Mouse (Mus musculus) forebrain, embryonic 10.5 days (tissue): ENCODE results near the gene Serpinb1a. TPM values are rescaled to one million over a fixed set of nuclear protein-coding genes. Genes with fewer than 3 reads are reported as not detected.

Source experiments
- DNase-seq: peaks from one replicate; pipeline ENCODE4 v3.0.0-alpha.2; 2017; ENCODE audit warnings: low spot score; ENCODE audit errors: extremely low spot score
- H3K27ac ChIP-seq: fragments of 300-500 bp; sonication (generic); 2 replicates; pipeline ENCODE4 v1.5.1; 2016; ENCODE audit warnings: mild to moderate bottlenecking
- H3K27me3 ChIP-seq: fragments of 300-500 bp; sonication (generic); 2 replicates; pipeline ENCODE4 v1.6.1; 2016; ENCODE audit warnings: mild to moderate bottlenecking; ENCODE audit not compliant: poor library complexity, severe bottlenecking
- H3K36me3 ChIP-seq: fragments of 300-500 bp; sonication (generic); replicated peaks from 2 replicates; pipeline ENCODE4 v1.6.1; 2016; ENCODE audit warnings: mild to moderate bottlenecking, moderate library complexity
- H3K4me1 ChIP-seq: fragments of 300-500 bp; sonication (generic); 2 replicates; pipeline ENCODE4 v1.6.1; 2016
- H3K4me3 ChIP-seq: fragments of 300-500 bp; sonication (generic); 2 replicates; pipeline ENCODE4 v1.5.1; 2016; ENCODE audit warnings: mild to moderate bottlenecking, moderate library complexity
- H3K9me3 ChIP-seq: fragments of 300-500 bp; sonication (generic); 2 replicates; pipeline ENCODE4 v1.6.1; 2016; ENCODE audit warnings: mild to moderate bottlenecking, moderate library complexity
- WGBS: fragments of 180-500 bp; shearing (Covaris S2); methylation state at CpG from one replicate; pipeline ENCODE4 v1.1.7; 2016; 5-methylcytosine and 5-hydroxymethylcytosine counted together
- polyA plus RNA-seq: library from polyadenylated mRNA; unstranded; fragments of >200 nt; fragmentation: Nextera tagmentation; extraction: Ambion mirVana; gene quantifications from 2 replicates; pipeline ENCODE4 v1.2.1, GENCODE M21; 2016

The Serpinb1a gene
- polyA plus RNA-seq, 1 experiment from 2014 or later, result 0.88 TPM

- Histone ChIP-seq H3K36me3 (peaks cover 44% of the 10 kb centered on the region), H3K4me3 (no peak overlapping the region), H3K27ac (no peak overlapping the region), H3K4me1 (peaks cover 34% of the 10 kb centered on the region), H3K27me3 (no peaks in the 10 kb centered on the region), H3K9me3 (no peaks in the 10 kb centered on the region)
- no peak for DNase-seq
- WGBS, result 91% methylated on average over 7 of the region's 7 CpGs
These were observed 44.2 kb downstream of the Serpinb1a start for GRCm38 (mm10) chr13:32806820-32807219.

DNA sequence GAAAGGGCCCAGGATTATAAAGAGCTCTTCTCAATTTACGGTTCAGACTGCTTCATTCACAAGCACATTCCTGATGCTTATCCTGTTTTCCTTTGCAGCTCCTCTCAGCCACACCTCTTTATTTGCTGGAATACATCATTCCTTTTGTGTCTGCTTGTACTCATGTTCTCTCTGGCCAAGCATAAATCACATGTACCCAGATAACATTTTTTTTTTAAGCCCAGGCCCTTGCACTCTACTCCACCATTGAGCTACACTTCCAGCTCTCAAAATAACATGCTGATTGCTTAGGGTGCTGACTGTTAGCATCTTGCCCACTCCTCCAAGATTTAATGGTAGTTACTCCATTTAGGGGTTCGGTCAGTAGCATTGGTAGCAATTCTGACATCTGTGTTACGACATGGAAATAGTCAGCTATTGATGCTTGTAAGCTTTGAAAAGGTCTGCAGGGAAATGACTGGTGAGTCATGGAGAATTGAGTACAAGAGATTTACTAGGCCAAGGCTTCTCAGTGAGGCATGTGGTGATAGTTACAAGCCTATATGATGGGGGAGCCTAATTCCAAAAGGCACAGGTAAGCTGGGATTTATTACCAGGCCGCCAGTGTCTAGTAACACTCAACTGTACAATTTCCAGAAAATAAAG lies 47.2 kb downstream of the Serpinb1a start:
- 81% methylated on average over 4 of the region's 4 CpGs for WGBS
- DNase-seq, result no peak
- no peaks in the 10 kb centered on the region for H3K27me3 ChIP-seq
- H3K4me1 ChIP-seq, result peaks cover 40% of the 10 kb centered on the region
- peaks cover 32% of the 10 kb centered on the region for H3K36me3 ChIP-seq
- no peak overlapping the region for H3K27ac ChIP-seq
- H3K4me3 ChIP-seq, result peak overlapping the region; percentile 73
- no peaks in the 10 kb centered on the region for H3K9me3 ChIP-seq

DNA sequence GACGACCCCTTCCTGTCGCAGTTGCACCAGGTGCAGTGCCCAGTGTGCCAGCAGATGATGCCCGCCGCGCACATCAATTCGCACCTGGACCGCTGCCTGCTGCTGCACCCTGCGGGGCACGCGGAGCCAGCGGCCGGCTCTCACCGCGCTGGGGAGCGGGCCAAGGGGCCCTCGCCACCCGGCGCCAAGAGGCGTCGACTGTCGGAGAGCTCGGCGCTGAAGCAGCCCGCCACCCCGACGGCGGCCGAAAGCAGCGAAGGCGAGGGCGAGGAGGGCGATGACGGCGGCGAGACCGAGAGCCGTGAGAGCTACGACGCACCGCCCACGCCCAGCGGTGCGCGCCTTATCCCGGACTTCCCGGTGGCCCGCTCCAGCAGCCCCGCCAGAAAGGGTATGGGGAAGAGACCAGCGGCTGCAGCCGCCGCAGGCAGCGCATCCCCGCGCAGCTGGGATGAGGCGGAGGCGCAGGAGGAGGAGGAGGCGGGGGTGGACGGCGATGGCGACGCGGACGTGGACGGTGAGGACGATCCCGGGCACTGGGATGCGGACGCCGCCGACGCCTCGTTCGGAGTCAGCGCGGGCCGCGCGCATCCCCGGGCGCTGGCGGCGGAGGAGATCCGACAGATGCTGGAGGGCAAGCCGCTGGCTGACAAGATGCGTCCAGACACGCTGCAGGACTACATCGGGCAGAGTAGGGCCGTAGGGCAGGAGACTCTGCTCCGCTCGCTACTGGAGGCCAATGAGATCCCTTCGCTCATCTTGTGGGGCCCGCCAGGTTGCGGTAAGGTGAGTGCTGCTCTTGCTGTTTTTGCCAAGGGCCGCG lies 48.5 kb downstream of the Serpinb1a start, which contains the start of gene D930007J09Rik:
TSS of gene D930007J09Rik (minus strand) at position 591 of the 823 bp plus-strand sequence.
- Histone ChIP-seq H3K36me3 (peaks cover 19% of the 10 kb centered on the region), H3K4me1 (peaks cover 36% of the 10 kb centered on the region), H3K4me3 (peak within 1 kb of the TSS; percentile 73), H3K27me3 (no peaks in the 10 kb centered on the region), H3K9me3 (no peaks in the 10 kb centered on the region), H3K27ac (peak within 1 kb of the TSS; percentile 91)
- peak; percentile 51 for DNase-seq
- WGBS, result under 1% methylated on average over 91 of the region's 95 CpGs

DNA sequence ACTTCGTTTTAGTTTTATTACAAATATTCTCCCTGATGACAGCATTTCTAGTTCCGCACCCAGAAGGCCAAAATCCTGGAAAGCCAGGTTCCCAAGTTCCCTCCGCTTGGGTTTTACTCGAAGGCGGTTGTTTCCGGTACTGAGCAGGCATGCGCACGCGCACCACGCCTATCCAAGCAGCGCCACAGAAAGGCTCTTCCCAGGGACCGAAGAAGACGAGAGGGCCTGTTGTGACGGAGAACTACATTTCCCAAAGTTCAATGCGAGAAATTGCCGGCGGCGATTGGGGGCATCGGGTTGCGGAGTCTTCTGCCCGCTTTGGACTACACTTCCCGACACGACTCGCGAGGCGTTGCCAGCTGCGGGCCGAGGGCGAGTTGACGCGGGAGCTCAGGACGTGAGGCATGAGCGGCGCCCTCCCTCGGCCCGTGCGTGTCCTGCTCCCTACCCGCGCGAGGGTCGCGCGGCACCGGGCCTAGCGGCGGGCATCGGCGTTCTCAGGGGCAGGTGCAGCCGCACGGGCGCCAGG lies 49.2 kb downstream of the Serpinb1a start, which contains the start of gene Wrnip1:
TSS of gene Wrnip1 (plus strand) at position 346 of the 529 bp plus-strand sequence.
- under 1% methylated on average over 51 of the region's 51 CpGs for WGBS
- Histone ChIP-seq H3K36me3 (peaks cover 11% of the 10 kb centered on the region), H3K27ac (peak within 1 kb of the TSS; percentile 91)

DNA sequence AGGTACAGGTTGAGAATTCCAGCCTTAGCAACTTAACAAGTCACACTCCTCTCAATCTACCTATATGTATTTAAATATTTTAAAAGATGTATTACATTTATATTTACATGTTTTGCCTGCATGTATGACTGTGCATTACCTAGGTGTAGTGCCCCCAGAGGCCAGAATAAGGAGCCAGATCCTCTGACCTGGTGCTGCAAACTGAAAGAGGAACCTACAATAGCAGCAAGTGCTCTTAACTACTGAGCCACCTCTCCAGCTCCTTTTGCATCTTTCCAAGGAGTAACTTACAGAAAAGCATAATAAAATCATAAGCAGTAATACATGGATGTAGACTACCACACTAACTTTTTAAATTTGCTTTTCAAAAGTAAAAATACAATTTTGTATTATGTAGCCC lies 50.1 kb downstream of the Serpinb1a start:
- H3K4me1 ChIP-seq, result peaks cover 36% of the 10 kb centered on the region
- no peak for DNase-seq
- H3K27me3 ChIP-seq, result no peaks in the 10 kb centered on the region
- peak overlapping the region; percentile 73 for H3K4me3 ChIP-seq
- no peaks in the 10 kb centered on the region for H3K9me3 ChIP-seq
- no peak overlapping the region for H3K27ac ChIP-seq
- peaks cover 2% of the 10 kb centered on the region for H3K36me3 ChIP-seq

More for the DNA sequence above, 49.2 kb downstream of the Serpinb1a start, which contains the start of gene Wrnip1:
- Histone ChIP-seq H3K27me3 (no peaks in the 10 kb centered on the region), H3K9me3 (no peaks in the 10 kb centered on the region), H3K4me1 (peaks cover 36% of the 10 kb centered on the region), H3K4me3 (peak within 1 kb of the TSS; percentile 73)
- peak; percentile 98 for DNase-seq

DNA sequence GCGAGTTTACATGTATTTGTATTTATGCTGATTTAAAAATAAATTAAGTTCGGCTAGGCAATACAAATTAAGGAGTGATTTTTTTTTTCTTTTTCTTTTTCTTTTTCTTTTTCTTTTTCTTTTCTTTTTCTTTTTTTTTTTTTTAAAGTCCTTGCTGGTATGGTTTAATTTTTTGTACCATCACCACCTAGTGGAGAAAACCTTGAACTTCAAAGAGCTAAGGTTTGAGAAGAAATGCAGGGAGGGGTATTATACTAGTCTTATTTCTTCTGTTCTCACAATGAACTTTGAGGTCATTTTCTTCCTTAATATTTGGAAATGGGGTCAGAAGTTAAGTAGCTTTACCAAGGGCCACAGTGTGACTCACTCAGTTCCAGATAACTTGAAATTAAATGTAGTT lies 51.9 kb downstream of the Serpinb1a start:
- no peak overlapping the region for H3K27ac ChIP-seq
- no peaks in the 10 kb centered on the region for H3K9me3 ChIP-seq
- WGBS, result 84% methylated on average over 2 of the region's 2 CpGs
- no peaks in the 10 kb centered on the region; the same call in 1 of the 2 replicates for H3K36me3 ChIP-seq
- no peak overlapping the region for H3K4me3 ChIP-seq
- peaks cover 28% of the 10 kb centered on the region for H3K4me1 ChIP-seq
- DNase-seq, result no peak
- H3K27me3 ChIP-seq, result no peaks in the 10 kb centered on the region

DNA sequence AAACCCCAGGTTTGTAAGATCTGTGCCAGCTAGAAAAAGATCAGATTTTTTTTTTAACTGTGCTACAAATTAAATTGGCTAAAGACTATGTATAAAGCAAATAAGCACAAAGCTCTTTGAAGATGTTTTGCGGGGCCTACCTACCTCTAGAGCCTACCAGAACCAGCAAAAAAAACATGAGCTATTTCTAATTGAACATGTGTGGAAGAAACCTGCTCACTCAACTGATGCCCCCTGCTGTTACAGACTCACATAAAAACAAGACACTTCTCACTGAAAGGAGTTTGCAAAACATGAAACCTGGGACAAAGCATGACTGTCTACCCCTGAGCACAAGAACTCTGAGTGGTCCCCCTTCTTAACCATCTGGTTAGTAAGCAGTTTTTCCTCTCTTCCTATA lies 53.9 kb downstream of the Serpinb1a start:
- DNase-seq, result no peak
- no peaks in the 10 kb centered on the region for H3K27me3 ChIP-seq
- 93% methylated on average over 1 of the region's 1 CpGs for whole genome bisulfite sequencing

DNA sequence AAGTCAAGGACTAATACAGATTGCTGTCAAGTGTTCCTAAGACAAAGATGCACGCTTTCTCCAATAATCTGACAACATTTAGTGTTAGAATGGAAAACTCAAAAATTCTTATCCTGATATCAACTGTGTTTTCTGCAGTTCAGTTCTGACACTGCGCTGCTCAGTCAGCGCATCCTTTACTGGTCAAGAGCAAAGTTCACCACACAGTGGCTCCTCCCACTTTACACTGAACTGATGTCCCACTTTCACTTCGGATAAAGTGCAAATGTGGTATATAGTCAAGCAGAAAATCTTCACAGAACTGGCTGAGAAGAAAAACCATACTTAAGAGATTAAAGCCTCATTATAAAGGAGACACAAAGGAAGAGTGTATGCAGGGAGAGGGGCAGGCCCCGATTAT lies 55.8 kb downstream of the Serpinb1a start:
- H3K36me3 ChIP-seq, result no peaks in the 10 kb centered on the region
- no peak overlapping the region for H3K27ac ChIP-seq
- no peaks in the 10 kb centered on the region for H3K9me3 ChIP-seq
- 87% methylated on average over 5 of the region's 5 CpGs for WGBS
- no peaks in the 10 kb centered on the region for H3K4me1 ChIP-seq
- H3K27me3 ChIP-seq, result no peaks in the 10 kb centered on the region
- DNase-seq, result no peak
- no peak overlapping the region for H3K4me3 ChIP-seq

More for the DNA sequence above, 53.9 kb downstream of the Serpinb1a start:
- no peaks in the 10 kb centered on the region for H3K9me3 ChIP-seq
- H3K4me3 ChIP-seq, result no peak overlapping the region
- H3K36me3 ChIP-seq, result no peaks in the 10 kb centered on the region
- no peak overlapping the region for H3K27ac ChIP-seq
- peaks cover 8% of the 10 kb centered on the region for H3K4me1 ChIP-seq

GRCm38 (mm10) chr13:32794619-32795018 lies 56.4 kb downstream of the Serpinb1a start:
- no peak for DNase-seq
- Histone ChIP-seq H3K27me3 (no peaks in the 10 kb centered on the region), H3K36me3 (no peaks in the 10 kb centered on the region), H3K27ac (no peak overlapping the region), H3K4me3 (no peak overlapping the region), H3K9me3 (no peaks in the 10 kb centered on the region), H3K4me1 (no peaks in the 10 kb centered on the region)
- WGBS, result 81% methylated on average over 2 of the region's 2 CpGs

Other genes with a start within 250 kb of the Serpinb1a start
- gene Mylk4, start 67.2 kb downstream of the Serpinb1a start, polyA plus RNA-seq, result not detected in 2 replicates
- 13.0 and 15.7 TPM in 2 replicates for gene Wrnip1, start 49.1 kb downstream of the Serpinb1a start, polyA plus RNA-seq
- gene D930007J09Rik, start 48.3 kb downstream of the Serpinb1a start, polyA plus RNA-seq, result not detected in 2 replicates
- not detected in 2 replicates for gene Serpinb1c, start 47.0 kb upstream of the Serpinb1a start, polyA plus RNA-seq
- 0.44 and 0.71 TPM in 2 replicates for gene Serpinb6b, start 114.0 kb upstream of the Serpinb1a start, polyA plus RNA-seq
- gene Serpinb9, start 152.1 kb upstream of the Serpinb1a start, polyA plus RNA-seq, result 0.42 and 0.64 TPM in 2 replicates
- not detected in 2 replicates for gene Serpinb9b, start 176.2 kb upstream of the Serpinb1a start, polyA plus RNA-seq
- not detected in 2 replicates for gene Serpinb1b, start 227.4 kb upstream of the Serpinb1a start, polyA plus RNA-seq